Mouse (Mus musculus) splenic B cell, adult 2 months (primary cell): ENCODE measurements around the gene Glrx2.

Experiments
- DNase-seq: peaks from one replicate; pipeline ENCODE4 v3.0.0-alpha.2; 2011; ENCODE audit warnings: low read depth, low spot score
- H3K27me3 ChIP-seq: 2 replicates; pipeline ENCODE4 v1.6.1; 2012; ENCODE audit warnings: mild to moderate bottlenecking, low read length, moderate library complexity, mixed read lengths; ENCODE audit not compliant: control insufficient read depth, poor library complexity, insufficient read depth, severe bottlenecking
- H3K36me3 ChIP-seq: 2 replicates; pipeline ENCODE4 v1.6.1; 2012; ENCODE audit warnings: mild to moderate bottlenecking, low read length, moderate library complexity, mixed read lengths; ENCODE audit not compliant: control insufficient read depth, poor library complexity, insufficient read depth, severe bottlenecking

Gene Glrx2

GRCm38 (mm10) chr1:143776446-143777411 is 60.6 kb downstream of the Glrx2 start, which contains the start of the genes Trove2 and Uchl5:
Gene Trove2, minus strand, starts transcription at chr1:143777068.
Gene Uchl5, plus strand, starts transcription at chr1:143777272.
- H3K36me3 ChIP-seq, result no peaks in the 10 kb centered on the region
- peak; percentile 99 for DNase-seq

GRCm38 (mm10) chr1:143777558-143778218 is 61.5 kb downstream of the Glrx2 start:
- peak; percentile 58 for DNase-seq
- Histone ChIP-seq H3K27me3 (no peaks in the 10 kb centered on the region), H3K36me3 (no peaks in the 10 kb centered on the region)

More at GRCm38 (mm10) chr1:143776446-143777411, 60.6 kb downstream of the Glrx2 start, which contains the start of the genes Trove2 and Uchl5:
- H3K27me3 ChIP-seq, result no peaks in the 10 kb centered on the region

- DNase-seq, result peak; percentile 71
- H3K27me3 ChIP-seq, result no peaks in the 10 kb centered on the region
These were observed 72.6 kb downstream of the Glrx2 start for GRCm38 (mm10) chr1:143788584-143789227.

More at GRCm38 (mm10) chr1:143788584-143789227, 72.6 kb downstream of the Glrx2 start:
- peaks cover 4% of the 10 kb centered on the region; the same call in 1 of the 2 replicates for H3K36me3 ChIP-seq
